Comparison of ENCODE assay signal across 9 mouse cellular contexts in the genomic region with DNA sequence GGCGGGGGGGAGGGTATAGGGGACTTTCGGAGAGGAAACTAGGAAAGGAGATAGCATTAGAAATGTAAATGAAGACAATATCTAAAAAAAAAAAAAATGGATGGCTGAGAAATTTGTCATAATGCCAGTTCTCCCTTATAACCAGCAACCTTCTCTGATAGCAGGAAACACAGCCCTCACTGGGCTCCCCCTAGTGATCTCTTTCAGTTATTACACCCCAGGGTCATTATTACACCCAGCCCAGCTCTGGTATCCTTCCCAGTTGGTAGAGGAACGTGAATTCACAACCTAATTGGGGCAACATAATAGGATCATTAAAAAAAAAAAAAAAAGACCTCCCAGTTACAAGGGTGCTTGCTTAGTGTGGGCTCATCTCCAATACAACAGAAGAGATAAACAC. TPM values are rescaled to one million over a fixed set of nuclear protein-coding genes. Genes with fewer than 3 reads are reported as not detected.
DNase-seq lines count a peak whose midpoint lies in the region; ATAC-seq and TF ChIP-seq lines count a peak whose summit lies in the region.
"Had no signal": no experiment of that assay in that cellular context is flagged by ENCODE, and none has a peak within 500 bp of the region (broad histone marks: within the 10 kb centered on the region; RNA-seq: fewer than 3 reads in every experiment).

No protein-coding gene starts in this region.

- no peak overlapping the region for H3K9ac ChIP-seq in liver, adult 2 months (ENCODE audit: low read depth, low read length)
- H3K9ac ChIP-seq in liver, embryonic 12.5 days = no peak overlapping the region
- no peak overlapping the region for H3K9ac ChIP-seq in hindbrain, embryonic 11.5 days (ENCODE audit: low read depth, low read length)
- H3K9ac ChIP-seq in midbrain, embryonic 15.5 days = no peak overlapping the region
- H3K9ac ChIP-seq: embryonic facial prominence, embryonic 12.5 days; limb, embryonic 13.5 days had no signal

- ATAC-seq in liver, embryonic 12.5 days = no peak
- 0 out of 2 replicates have a peak, but pooled peaks have one; percentile 35 for ATAC-seq in hindbrain, embryonic 11.5 days (ENCODE audit: low FRiP score)
- 0 out of 2 replicates have a peak, but pooled peaks have one; percentile 21 for ATAC-seq in midbrain, embryonic 15.5 days (replicated peaks)
- ATAC-seq in erythroblast, adult 5-6 weeks (replicated peaks; ENCODE audit: low FRiP score, poor library complexity, severe bottlenecking) = no peak

- H3K9me3 ChIP-seq in liver, embryonic 12.5 days (replicated peaks) = no peaks in the 10 kb centered on the region
- no peaks in the 10 kb centered on the region for H3K9me3 ChIP-seq in hindbrain, embryonic 11.5 days (ENCODE audit: control insufficient read depth, low read length)
- H3K9me3 ChIP-seq in midbrain, embryonic 15.5 days = no peaks in the 10 kb centered on the region
- H3K9me3 ChIP-seq: embryonic facial prominence, embryonic 12.5 days; limb, embryonic 13.5 days had no signal

- DNase-seq in liver, adult 2 months (ENCODE audit: extremely low read depth, low read depth, low spot score) = no peak
- DNase-seq in cerebellum, adult 9-10 months = peak; percentile 50
- DNase-seq in hindbrain, embryonic 11.5 days (ENCODE audit: low spot score) = peak; percentile 58
- no peak for DNase-seq in adrenal gland, adult 2 months

- H3K4me2 ChIP-seq in liver, embryonic 12.5 days = no peak overlapping the region
- no peak overlapping the region for H3K4me2 ChIP-seq in hindbrain, embryonic 11.5 days (replicated peaks; ENCODE audit: low read depth, low read length)
- no peak overlapping the region for H3K4me2 ChIP-seq in midbrain, embryonic 15.5 days
- H3K4me2 ChIP-seq: embryonic facial prominence, embryonic 12.5 days; limb, embryonic 13.5 days had no signal

- H3K36me3 ChIP-seq in liver, adult 2 months (ENCODE audit: control insufficient read depth, insufficient read depth, low read length) = no peaks in the 10 kb centered on the region
- H3K36me3 ChIP-seq in liver, embryonic 12.5 days = no peaks in the 10 kb centered on the region
- no peaks in the 10 kb centered on the region for H3K36me3 ChIP-seq in hindbrain, embryonic 11.5 days (ENCODE audit: control insufficient read depth, insufficient read depth, low read length)
- 0 out of 2 replicates have a peak, but pooled peaks cover 6% of the 10 kb centered on the region for H3K36me3 ChIP-seq in midbrain, embryonic 15.5 days (replicated peaks)

- no peaks in the 10 kb centered on the region for H3K27me3 ChIP-seq in liver, adult 2 months (ENCODE audit: control insufficient read depth, insufficient read depth, low read length)
- H3K27me3 ChIP-seq in liver, embryonic 12.5 days (replicated peaks) = no peaks in the 10 kb centered on the region
- no peaks in the 10 kb centered on the region for H3K27me3 ChIP-seq in hindbrain, embryonic 11.5 days (ENCODE audit: control insufficient read depth, insufficient read depth, low read length)
- no peaks in the 10 kb centered on the region for H3K27me3 ChIP-seq in midbrain, embryonic 15.5 days (replicated peaks)
- H3K27me3 ChIP-seq: embryonic facial prominence, embryonic 12.5 days; limb, embryonic 13.5 days had no signal

- no peaks in the 10 kb centered on the region for H3K79me2 ChIP-seq in liver, adult 2 months (ENCODE audit: control insufficient read depth, insufficient read depth, low read length)

- no peak for TF ChIP-seq POLR2A in liver, adult 2 months (IDR thresholded peaks at IDR 0.05; ENCODE audit: extremely low read depth, insufficient read depth, low read length)

- 43% methylated on average over 3 of the region's 3 CpGs for WGBS in liver, adult 2 months
- WGBS in liver, embryonic 12.5 days (ENCODE audit: insufficient replicate concordance) = 41% methylated on average over 3 of the region's 3 CpGs
- WGBS in hindbrain, embryonic 11.5 days = 60% methylated on average over 3 of the region's 3 CpGs
- 48% methylated on average over 3 of the region's 3 CpGs for WGBS in midbrain, embryonic 15.5 days

- H3K4me3 ChIP-seq in liver, adult 2 months (ENCODE audit: insufficient read depth, low read depth, low read length) = no peak overlapping the region
- H3K4me3 ChIP-seq in liver, embryonic 12.5 days = no peak overlapping the region
- H3K4me3 ChIP-seq in hindbrain, embryonic 11.5 days (ENCODE audit: low read depth, low read length) = no peak overlapping the region
- H3K4me3 ChIP-seq in midbrain, embryonic 15.5 days = no peak overlapping the region
- H3K4me3 ChIP-seq: embryonic facial prominence, embryonic 12.5 days; limb, embryonic 13.5 days had no signal

- no peak overlapping the region for H3K27ac ChIP-seq in liver, adult 2 months (replicated peaks; ENCODE audit: insufficient read depth, low read depth, low read length)
- H3K27ac ChIP-seq in liver, embryonic 12.5 days = no peak overlapping the region
- H3K27ac ChIP-seq in hindbrain, embryonic 11.5 days (ENCODE audit: low read depth, low read length) = no peak overlapping the region
- H3K27ac ChIP-seq in midbrain, embryonic 15.5 days = no peak overlapping the region
- H3K27ac ChIP-seq: embryonic facial prominence, embryonic 12.5 days; limb, embryonic 13.5 days had no signal

- H3K4me1 ChIP-seq in liver, adult 2 months (ENCODE audit: control insufficient read depth, insufficient read depth, low read length) = no peaks in the 10 kb centered on the region
- H3K4me1 ChIP-seq in liver, embryonic 12.5 days = no peaks in the 10 kb centered on the region
- H3K4me1 ChIP-seq in hindbrain, embryonic 11.5 days (replicated peaks; ENCODE audit: control insufficient read depth, insufficient read depth, low read length) = no peaks in the 10 kb centered on the region
- 0 out of 2 replicates have a peak, but pooled peaks cover 5% of the 10 kb centered on the region for H3K4me1 ChIP-seq in midbrain, embryonic 15.5 days
- H3K4me1 ChIP-seq: embryonic facial prominence, embryonic 12.5 days; limb, embryonic 13.5 days had no signal

- peak; percentile 23; the same call in 1 of the 2 replicates for TF ChIP-seq CTCF in liver, adult 2 months (IDR thresholded peaks at IDR 0.05; ENCODE audit: low read depth, low read length)

RNA-seq across cellular contexts. Expression of a gene that starts 29.8 kb away (rescaled TPM):
- 0.74 and 0.92 TPM in 2 replicates for total RNA-seq in liver, adult 2 months (2014; rRNA removed)
- 0.55 and 0.65 TPM in 2 replicates for polyA plus RNA-seq in liver, adult 2 months (2012; rRNA removed)
- 0.13 and 0.19 TPM in 2 replicates for polyA plus RNA-seq in liver, embryonic 12.5 days (2016; fragmentation: Nextera tagmentation; extraction: Ambion mirVana)
- polyA plus RNA-seq in hindbrain, embryonic 11.5 days (2014; fragmentation: Nextera tagmentation; extraction: Ambion mirVana) = 9.1 and 13.4 TPM in 2 replicates
- polyA plus RNA-seq in midbrain, embryonic 15.5 days (2015; fragmentation: Nextera tagmentation; extraction: Ambion mirVana) = 15.3 and 15.5 TPM in 2 replicates
- total RNA-seq in erythroblast, adult 5-6 weeks (2015; ENCODE audit: low replicate concordance) = not detected in 2 replicates
- not detected in 2 replicates for total RNA-seq in erythroblast, adult 5-6 weeks (2017; ENCODE audit: low replicate concordance)
- 1 to 10 TPM; 3.6 to 5.6 TPM for total RNA-seq in adrenal gland, adult 2 months (2021)
- polyA plus RNA-seq in adrenal gland, adult 2 months (2012; rRNA removed) = 3.8 and 4.0 TPM in 2 replicates

Comparison
In these comparisons a context has a peak if more than half of its experiments do, and no peak if none do; other contexts are left out.
1. DNase-seq: peak in cerebellum, adult 9-10 months (single experiment) and hindbrain, embryonic 11.5 days (single experiment); none in liver, adult 2 months (single experiment) and adrenal gland, adult 2 months (single experiment).
2. ATAC-seq: peak in hindbrain, embryonic 11.5 days (single experiment) and midbrain, embryonic 15.5 days (single experiment); none in liver, embryonic 12.5 days (single experiment) and erythroblast, adult 5-6 weeks (single experiment).